Mouse (Mus musculus): Measurements from ENCODE around the gene Epha1. TPM values are rescaled to one million over a fixed set of nuclear protein-coding genes. Genes with fewer than 3 reads are reported as not detected.

Epha1 gene
- polyA plus RNA-seq, 1 experiment, result 6.3 TPM

GRCm38 (mm10) chr6:42349426-42350020, 23.5 kb downstream of the Epha1 start, which contains the start of gene Zyx:
TSS of gene Zyx (plus strand) at chr6:42349630.
- no peaks in the 10 kb centered on the region for H3K27me3 ChIP-seq (ENCODE audit: control insufficient read depth, insufficient read depth, insufficient read length)
- H3K79me2 ChIP-seq (ENCODE audit: control insufficient read depth, insufficient read depth), result peaks cover 45% of the 10 kb centered on the region
- TF ChIP-seq MYOD1 (IDR thresholded peaks at IDR 0.05; ENCODE audit: control insufficient read depth in 1 of 3, insufficient read length in 2 of 3, low read depth in 2 of 3) (peak in 2 of 3 experiments; percentile 31 to 59), MYOG (IDR thresholded peaks at IDR 0.05; ENCODE audit: control insufficient read depth in 1 of 3, insufficient read depth in 1 of 3, insufficient read length in 2 of 3, low read depth in 2 of 3) (peak in 2 of 3 experiments; percentile 58 to 78), SRF (IDR thresholded peaks at IDR 0.05; ENCODE audit: control insufficient read depth, insufficient read length, low read depth) (peak; percentile 89), POLR2AphosphoS2 (IDR thresholded peaks at IDR 0.05; ENCODE audit: insufficient read length, low read depth) (no peak), REST (IDR thresholded peaks at IDR 0.05; ENCODE audit: insufficient read depth, insufficient read length) (peak; percentile 3), USF1 (IDR thresholded peaks at IDR 0.05; ENCODE audit: low read depth) (peak; percentile 80), TCF3 (IDR thresholded peaks at IDR 0.05; ENCODE audit: insufficient read length, low read depth) (no peak), TCF12 (IDR thresholded peaks at IDR 0.05; ENCODE audit: insufficient read depth, poor library complexity, severe bottlenecking) (no peak), CEBPB (IDR thresholded peaks at IDR 0.05; ENCODE audit: insufficient read depth, poor library complexity, severe bottlenecking) (no peak), E2F4 (IDR thresholded peaks at IDR 0.05; ENCODE audit: insufficient read depth) (no peak), POLR2A (IDR thresholded peaks at IDR 0.05; ENCODE audit: insufficient read length, low read depth) (peak; percentile 88), MAX (IDR thresholded peaks at IDR 0.05; ENCODE audit: low read depth) (no peak)
- H3ac ChIP-seq (ENCODE audit: control insufficient read depth, insufficient read length), result peak within 1 kb of the TSS; percentile 97
- H3K36me3 ChIP-seq (ENCODE audit: control insufficient read depth, insufficient read depth), result peaks cover 33% of the 10 kb centered on the region
- H3K4me3 ChIP-seq, result peak within 1 kb of the TSS; percentile 98
- peak within 1 kb of the TSS; percentile 89 for H3K4me2 ChIP-seq (ENCODE audit: low read depth)

GRCm38 (mm10) chr6:42349006-42349425, 24.1 kb downstream of the Epha1 start:
- Histone ChIP-seq H3ac (ENCODE audit: control insufficient read depth, insufficient read length) (peak overlapping the region; percentile 97), H3K4me3 (peak overlapping the region; percentile 98), H3K36me3 (ENCODE audit: control insufficient read depth, insufficient read depth) (peaks cover 33% of the 10 kb centered on the region), H3K27me3 (ENCODE audit: control insufficient read depth, insufficient read depth, insufficient read length) (no peaks in the 10 kb centered on the region), H3K79me2 (ENCODE audit: control insufficient read depth, insufficient read depth) (peaks cover 40% of the 10 kb centered on the region), H3K4me2 (ENCODE audit: low read depth) (peak overlapping the region; percentile 78)
- TF ChIP-seq CEBPB (IDR thresholded peaks at IDR 0.05; ENCODE audit: insufficient read depth, poor library complexity, severe bottlenecking), result no peak
- TF ChIP-seq SRF (IDR thresholded peaks at IDR 0.05; ENCODE audit: control insufficient read depth, insufficient read length, low read depth), result no peak
- no peak for TF ChIP-seq MYOG (IDR thresholded peaks at IDR 0.05; ENCODE audit: control insufficient read depth in 1 of 3, insufficient read depth in 1 of 3, insufficient read length in 2 of 3, low read depth in 2 of 3)
- no peak for TF ChIP-seq REST (IDR thresholded peaks at IDR 0.05; ENCODE audit: insufficient read depth, insufficient read length)
- no peak for TF ChIP-seq TCF12 (IDR thresholded peaks at IDR 0.05; ENCODE audit: insufficient read depth, poor library complexity, severe bottlenecking)
- TF ChIP-seq E2F4 (IDR thresholded peaks at IDR 0.05; ENCODE audit: insufficient read depth), result no peak
- TF ChIP-seq MYOD1 (IDR thresholded peaks at IDR 0.05; ENCODE audit: control insufficient read depth in 1 of 3, insufficient read length in 2 of 3, low read depth in 2 of 3), result no peak
- no peak for TF ChIP-seq MAX (IDR thresholded peaks at IDR 0.05; ENCODE audit: low read depth)
- no peak for TF ChIP-seq POLR2AphosphoS2 (IDR thresholded peaks at IDR 0.05; ENCODE audit: insufficient read length, low read depth)
- no peak for TF ChIP-seq TCF3 (IDR thresholded peaks at IDR 0.05; ENCODE audit: insufficient read length, low read depth)
- TF ChIP-seq POLR2A (IDR thresholded peaks at IDR 0.05; ENCODE audit: insufficient read length, low read depth), result no peak
- TF ChIP-seq USF1 (IDR thresholded peaks at IDR 0.05; ENCODE audit: low read depth), result no peak

- Histone ChIP-seq H3K27me3 (ENCODE audit: control insufficient read depth, insufficient read depth, insufficient read length) (no peaks in the 10 kb centered on the region), H3K36me3 (ENCODE audit: control insufficient read depth, insufficient read depth) (peaks cover 28% of the 10 kb centered on the region), H3K4me2 (ENCODE audit: low read depth) (peak overlapping the region; percentile 78), H3K79me2 (ENCODE audit: control insufficient read depth, insufficient read depth) (peaks cover 35% of the 10 kb centered on the region), H3K4me3 (peak overlapping the region; percentile 98), H3ac (ENCODE audit: control insufficient read depth, insufficient read length) (no peak overlapping the region)
- TF ChIP-seq REST (IDR thresholded peaks at IDR 0.05; ENCODE audit: insufficient read depth, insufficient read length) (no peak), POLR2AphosphoS2 (IDR thresholded peaks at IDR 0.05; ENCODE audit: insufficient read length, low read depth) (no peak), TCF12 (IDR thresholded peaks at IDR 0.05; ENCODE audit: insufficient read depth, poor library complexity, severe bottlenecking) (no peak), POLR2A (IDR thresholded peaks at IDR 0.05; ENCODE audit: insufficient read length, low read depth) (no peak), MAX (IDR thresholded peaks at IDR 0.05; ENCODE audit: low read depth) (no peak), TCF3 (IDR thresholded peaks at IDR 0.05; ENCODE audit: insufficient read length, low read depth) (no peak), E2F4 (IDR thresholded peaks at IDR 0.05; ENCODE audit: insufficient read depth) (no peak), MYOD1 (IDR thresholded peaks at IDR 0.05; ENCODE audit: control insufficient read depth in 1 of 3, insufficient read length in 2 of 3, low read depth in 2 of 3) (no peak), MYOG (IDR thresholded peaks at IDR 0.05; ENCODE audit: control insufficient read depth in 1 of 3, insufficient read depth in 1 of 3, insufficient read length in 2 of 3, low read depth in 2 of 3) (no peak), CEBPB (IDR thresholded peaks at IDR 0.05; ENCODE audit: insufficient read depth, poor library complexity, severe bottlenecking) (no peak), SRF (IDR thresholded peaks at IDR 0.05; ENCODE audit: control insufficient read depth, insufficient read length, low read depth) (no peak)
Observed at GRCm38 (mm10) chr6:42348281-42349005, 24.6 kb downstream of the Epha1 start.

GRCm38 (mm10) chr6:42344255-42344654, 28.8 kb downstream of the Epha1 start:
- H3ac ChIP-seq (ENCODE audit: control insufficient read depth, insufficient read length), result no peak overlapping the region
- TF ChIP-seq CEBPB (IDR thresholded peaks at IDR 0.05; ENCODE audit: insufficient read depth, poor library complexity, severe bottlenecking), result no peak
- TF ChIP-seq TCF3 (IDR thresholded peaks at IDR 0.05; ENCODE audit: insufficient read length, low read depth), result no peak
- no peak for TF ChIP-seq MYOG (IDR thresholded peaks at IDR 0.05; ENCODE audit: control insufficient read depth in 1 of 3, insufficient read depth in 1 of 3, insufficient read length in 2 of 3, low read depth in 2 of 3)
- no peak for TF ChIP-seq USF1 (IDR thresholded peaks at IDR 0.05; ENCODE audit: low read depth)
- no peak for TF ChIP-seq TCF12 (IDR thresholded peaks at IDR 0.05; ENCODE audit: insufficient read depth, poor library complexity, severe bottlenecking)
- no peak for TF ChIP-seq SRF (IDR thresholded peaks at IDR 0.05; ENCODE audit: control insufficient read depth, insufficient read length, low read depth)
- TF ChIP-seq REST (IDR thresholded peaks at IDR 0.05; ENCODE audit: insufficient read depth, insufficient read length), result no peak
- no peak overlapping the region for H3K4me3 ChIP-seq
- H3K79me2 ChIP-seq (ENCODE audit: control insufficient read depth, insufficient read depth), result no peaks in the 10 kb centered on the region
- no peaks in the 10 kb centered on the region for H3K36me3 ChIP-seq (ENCODE audit: control insufficient read depth, insufficient read depth)
- no peak overlapping the region for H3K4me2 ChIP-seq (ENCODE audit: low read depth)
- no peaks in the 10 kb centered on the region for H3K27me3 ChIP-seq (ENCODE audit: control insufficient read depth, insufficient read depth, insufficient read length)

Measured in myocyte (in vitro differentiated cells).